ENCODE assay signal across 8 mouse cellular contexts in genomic region chr8:106603933-106604332, GRCm38 (mm10). TPM values are rescaled to one million over a fixed set of nuclear protein-coding genes. Genes with fewer than 3 reads are reported as not detected.
A peak's percentile ranks its signal among the peaks of the same experiment; 100 is the strongest.
DNase-seq lines count a peak whose midpoint lies in the region; ATAC-seq lines count a peak whose summit lies in the region.

No protein-coding gene starts in this region.

- peak overlapping the region; percentile 49 for H3K4me3 ChIP-seq in kidney, embryonic 14.5 days (ENCODE audit: low read length)
- H3K4me3 ChIP-seq in embryonic facial prominence, embryonic 12.5 days, result peak overlapping the region; percentile 51
- peak overlapping the region; percentile 42 for H3K4me3 ChIP-seq in hindbrain, embryonic 14.5 days (replicated peaks; ENCODE audit: low read length)
- peak overlapping the region; percentile 57 for H3K4me3 ChIP-seq in midbrain, embryonic 12.5 days

- no peaks in the 10 kb centered on the region for H3K36me3 ChIP-seq in kidney, embryonic 14.5 days (ENCODE audit: control insufficient read depth, insufficient read depth, low read length)
- H3K36me3 ChIP-seq in embryonic facial prominence, embryonic 12.5 days, result no peaks in the 10 kb centered on the region
- H3K36me3 ChIP-seq in hindbrain, embryonic 14.5 days (replicated peaks; ENCODE audit: control insufficient read depth, insufficient read depth), result no peaks in the 10 kb centered on the region
- no peaks in the 10 kb centered on the region for H3K36me3 ChIP-seq in midbrain, embryonic 12.5 days

- WGBS in kidney, embryonic 14.5 days, result 3% methylated on average over 19 of the region's 19 CpGs
- WGBS in embryonic facial prominence, embryonic 12.5 days, result under 1% methylated on average over 19 of the region's 19 CpGs
- WGBS in hindbrain, embryonic 14.5 days, result under 1% methylated on average over 19 of the region's 19 CpGs
- WGBS in midbrain, embryonic 12.5 days, result under 1% methylated on average over 19 of the region's 19 CpGs

- H3K27me3 ChIP-seq in kidney, embryonic 14.5 days (ENCODE audit: control insufficient read depth, insufficient read depth, low read length), result peaks cover 31% of the 10 kb centered on the region
- peaks cover 59% of the 10 kb centered on the region for H3K27me3 ChIP-seq in embryonic facial prominence, embryonic 12.5 days
- H3K27me3 ChIP-seq in hindbrain, embryonic 14.5 days (ENCODE audit: control insufficient read depth, insufficient read depth, low read length), result peaks cover 57% of the 10 kb centered on the region
- peaks cover 60% of the 10 kb centered on the region for H3K27me3 ChIP-seq in midbrain, embryonic 12.5 days

- ATAC-seq in kidney, embryonic 14.5 days (ENCODE audit: low FRiP score, low TSS enrichment), result no peak
- no peak for ATAC-seq in embryonic facial prominence, embryonic 12.5 days (ENCODE audit: insufficient number of reproducible peaks, insufficient read depth, low FRiP score, low TSS enrichment)
- ATAC-seq in hindbrain, embryonic 14.5 days (ENCODE audit: low FRiP score), result no peak
- no peak for ATAC-seq in midbrain, embryonic 12.5 days (ENCODE audit: low FRiP score, low read depth)
- ATAC-seq in monocyte, adult 5-6 weeks (replicated peaks; ENCODE audit: insufficient number of reproducible peaks, low FRiP score, low TSS enrichment, poor library complexity, severe bottlenecking), result no peak

- no peak for DNase-seq in kidney, postnatal 10 days
- no peak for DNase-seq in hindbrain, embryonic 14.5 days (ENCODE audit: low spot score)
- no peak for DNase-seq in spleen, postnatal 14 days (ENCODE audit: low spot score in 2 of 2)
- DNase-seq in spleen, postnatal 4 days (ENCODE audit: low spot score in 2 of 2), result no peak

- peak overlapping the region; percentile 61 for H3K9ac ChIP-seq in kidney, embryonic 14.5 days (ENCODE audit: low read depth, low read length)
- no peak overlapping the region for H3K9ac ChIP-seq in embryonic facial prominence, embryonic 12.5 days
- H3K9ac ChIP-seq in hindbrain, embryonic 14.5 days, result no peak overlapping the region; the same call in 1 of the 2 replicates
- H3K9ac ChIP-seq in midbrain, embryonic 12.5 days (replicated peaks), result no peak overlapping the region; the same call in 1 of the 2 replicates

- H3K27ac ChIP-seq in kidney, embryonic 14.5 days (ENCODE audit: low read depth, low read length), result peak overlapping the region; percentile 60
- no peak overlapping the region for H3K27ac ChIP-seq in embryonic facial prominence, embryonic 12.5 days
- H3K27ac ChIP-seq in hindbrain, embryonic 14.5 days, result no peak overlapping the region
- no peak overlapping the region for H3K27ac ChIP-seq in midbrain, embryonic 12.5 days (replicated peaks)

- H3K4me2 ChIP-seq in kidney, embryonic 14.5 days (replicated peaks; ENCODE audit: low read depth, low read length), result peak overlapping the region; percentile 58
- peak overlapping the region; percentile 90 for H3K4me2 ChIP-seq in embryonic facial prominence, embryonic 12.5 days (replicated peaks)
- peak overlapping the region; percentile 88 for H3K4me2 ChIP-seq in hindbrain, embryonic 14.5 days (replicated peaks)
- peak overlapping the region; percentile 97 for H3K4me2 ChIP-seq in midbrain, embryonic 12.5 days (replicated peaks)

- peaks cover 16% of the 10 kb centered on the region; the same call in 1 of the 2 replicates for H3K4me1 ChIP-seq in kidney, embryonic 14.5 days (ENCODE audit: control insufficient read depth, insufficient read depth, low read length)
- peaks cover 11% of the 10 kb centered on the region for H3K4me1 ChIP-seq in embryonic facial prominence, embryonic 12.5 days
- peaks cover 17% of the 10 kb centered on the region; the same call in 1 of the 2 replicates for H3K4me1 ChIP-seq in hindbrain, embryonic 14.5 days (replicated peaks; ENCODE audit: control insufficient read depth, insufficient read depth, low read length)
- peaks cover 29% of the 10 kb centered on the region for H3K4me1 ChIP-seq in midbrain, embryonic 12.5 days

- H3K9me3 ChIP-seq in kidney, embryonic 14.5 days (ENCODE audit: control insufficient read depth, low read length), result no peaks in the 10 kb centered on the region
- no peaks in the 10 kb centered on the region for H3K9me3 ChIP-seq in embryonic facial prominence, embryonic 12.5 days
- no peaks in the 10 kb centered on the region for H3K9me3 ChIP-seq in hindbrain, embryonic 14.5 days (ENCODE audit: control insufficient read depth, low read length)
- H3K9me3 ChIP-seq in midbrain, embryonic 12.5 days, result no peaks in the 10 kb centered on the region

RNA-seq across cellular contexts. Expression of gene Cdh1, which starts 0.8 kb away (rescaled TPM):
- polyA plus RNA-seq in kidney, embryonic 14.5 days (2014; fragmentation: Nextera tagmentation; extraction: Ambion mirVana), result 31.5 and 88.4 TPM in 2 replicates
- 26.4 and 26.6 TPM in 2 replicates for polyA plus RNA-seq in embryonic facial prominence, embryonic 12.5 days (2016; fragmentation: Nextera tagmentation; extraction: Ambion mirVana)
- polyA plus RNA-seq in hindbrain, embryonic 14.5 days (2014; fragmentation: Nextera tagmentation; extraction: Ambion mirVana), result 1.5 and 2.6 TPM in 2 replicates
- 4.9 and 6.1 TPM in 2 replicates for polyA plus RNA-seq in midbrain, embryonic 12.5 days (2016; fragmentation: Nextera tagmentation; extraction: Ambion mirVana)
- 7.3 to 16.7 TPM (median 15.2 TPM) in 3 replicates for total RNA-seq in monocyte, adult 5-6 weeks (2017)

RNA-seq across cellular contexts. Expression of gene Gm10073, which starts 30.7 kb away (rescaled TPM):
- 11.5 and 11.6 TPM in 2 replicates for polyA plus RNA-seq in kidney, embryonic 14.5 days (2014; fragmentation: Nextera tagmentation; extraction: Ambion mirVana)
- polyA plus RNA-seq in embryonic facial prominence, embryonic 12.5 days (2016; fragmentation: Nextera tagmentation; extraction: Ambion mirVana), result 5.4 and 6.1 TPM in 2 replicates
- 5.8 and 7.5 TPM in 2 replicates for polyA plus RNA-seq in hindbrain, embryonic 14.5 days (2014; fragmentation: Nextera tagmentation; extraction: Ambion mirVana)
- polyA plus RNA-seq in midbrain, embryonic 12.5 days (2016; fragmentation: Nextera tagmentation; extraction: Ambion mirVana), result 4.1 and 4.3 TPM in 2 replicates
- total RNA-seq in monocyte, adult 5-6 weeks (2017), result 2.2 to 11.5 TPM (median 9.5 TPM) in 3 replicates
